Mouse (Mus musculus): ENCODE data around the gene Pou5f1.
"Not testable (repeated sequence)": the region's sequence is repeated elsewhere in the genome, so short reads cannot be mapped to it uniquely, and the experiment has no call there.

Gene Pou5f1

GRCm38 (mm10) chr17:35505776-35506175 is at the start of gene Pou5f1:
Pou5f1 (plus strand) TSS chr17:35506018.
- DNase-seq = no peak

DNA sequence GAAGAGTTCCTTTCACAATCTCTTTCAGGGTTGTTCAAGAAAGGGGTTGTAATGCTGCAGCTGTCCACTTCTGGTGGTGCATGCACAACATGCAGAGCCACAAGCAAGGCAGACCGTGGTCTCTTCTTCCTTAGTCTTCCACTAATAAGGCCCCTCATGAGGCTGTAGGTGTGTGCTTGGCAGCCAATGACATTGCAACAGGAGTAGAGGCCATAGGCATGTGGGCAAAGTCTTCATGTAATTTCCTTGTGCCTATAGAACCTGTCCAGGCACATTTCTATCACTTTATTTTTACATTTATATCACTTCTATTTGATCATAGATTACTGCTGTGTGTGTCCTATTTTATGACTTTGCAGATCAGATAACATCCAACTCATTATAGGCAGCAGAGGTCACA is 47.6 kb upstream of the Pou5f1 start:
- not testable (repeated sequence) for DNase-seq

GRCm38 (mm10) chr17:35460513-35461341 is 45.1 kb upstream of the Pou5f1 start:
- not testable (repeated sequence) for DNase-seq

- peak; percentile 54 to 61 for DNase-seq
These were observed 40.2 kb upstream of the Pou5f1 start for GRCm38 (mm10) chr17:35465651-35466050.

- DNase-seq = not testable (repeated sequence)
These were observed 36.9 kb upstream of the Pou5f1 start for GRCm38 (mm10) chr17:35468936-35469335.

DNA sequence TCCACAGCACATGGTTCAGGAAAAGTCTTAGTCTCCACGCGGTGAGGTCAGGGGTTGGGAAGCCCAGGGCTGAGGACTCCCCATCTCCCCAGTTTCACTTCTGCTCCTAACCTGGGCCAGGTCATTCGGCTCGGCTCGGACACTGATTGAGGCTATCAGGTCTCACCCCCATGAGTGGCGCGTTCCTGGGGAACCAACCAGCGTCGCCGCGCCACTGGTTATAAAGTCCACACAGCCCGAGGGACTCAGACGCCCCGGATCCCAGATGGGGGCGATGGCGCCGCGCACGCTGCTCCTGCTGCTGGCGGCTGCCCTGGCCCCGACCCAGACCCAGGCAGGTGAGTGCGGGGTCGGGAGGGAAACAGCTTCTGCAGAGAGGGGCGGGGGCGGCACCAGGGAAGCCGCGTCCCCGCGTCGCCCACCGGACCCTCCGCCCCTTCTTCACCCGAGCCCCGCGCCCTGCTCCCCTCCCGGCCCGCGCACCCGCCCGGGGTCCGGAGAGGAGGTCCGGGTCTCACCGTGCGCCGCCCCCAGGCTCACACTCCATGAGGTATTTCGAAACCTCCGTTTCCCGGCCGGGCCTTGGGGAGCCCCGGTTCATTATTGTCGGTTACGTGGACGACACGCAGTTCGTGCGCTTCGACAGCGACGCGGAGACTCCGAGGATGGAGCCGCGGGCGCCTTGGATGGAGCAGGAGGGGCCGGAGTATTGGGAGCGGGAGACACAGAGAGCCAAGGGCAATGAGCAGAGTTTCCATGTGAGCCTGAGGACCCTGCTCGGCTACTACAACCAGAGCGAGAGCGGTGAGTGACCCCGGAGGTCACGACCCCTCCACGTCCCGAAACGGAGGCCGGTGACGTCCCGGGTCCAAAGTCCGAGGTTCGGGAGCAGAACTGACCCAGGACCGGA is 35.7 kb upstream of the Pou5f1 start, which contains the start of gene H2-Q10:
Gene H2-Q10 (plus strand): TSS at position 248 of the 910 bp plus-strand sequence.
- DNase-seq = peak; percentile 20 to 30

- DNase-seq = peak; percentile 79 to 80
These were observed 21.8 kb upstream of the Pou5f1 start for GRCm38 (mm10) chr17:35484066-35484465.

GRCm38 (mm10) chr17:35485702-35486101 is 20.1 kb upstream of the Pou5f1 start:
- DNase-seq = no peak

- no peak for DNase-seq
These were observed 19.1 kb upstream of the Pou5f1 start for GRCm38 (mm10) chr17:35486726-35487125.

- DNase-seq = no peak
These were observed 17.8 kb upstream of the Pou5f1 start for GRCm38 (mm10) chr17:35488041-35488440.

- DNase-seq = no peak
These were observed 15.5 kb upstream of the Pou5f1 start for GRCm38 (mm10) chr17:35490320-35490719.

GRCm38 (mm10) chr17:35497124-35497523 is 8.7 kb upstream of the Pou5f1 start:
- no peak for DNase-seq

DNA sequence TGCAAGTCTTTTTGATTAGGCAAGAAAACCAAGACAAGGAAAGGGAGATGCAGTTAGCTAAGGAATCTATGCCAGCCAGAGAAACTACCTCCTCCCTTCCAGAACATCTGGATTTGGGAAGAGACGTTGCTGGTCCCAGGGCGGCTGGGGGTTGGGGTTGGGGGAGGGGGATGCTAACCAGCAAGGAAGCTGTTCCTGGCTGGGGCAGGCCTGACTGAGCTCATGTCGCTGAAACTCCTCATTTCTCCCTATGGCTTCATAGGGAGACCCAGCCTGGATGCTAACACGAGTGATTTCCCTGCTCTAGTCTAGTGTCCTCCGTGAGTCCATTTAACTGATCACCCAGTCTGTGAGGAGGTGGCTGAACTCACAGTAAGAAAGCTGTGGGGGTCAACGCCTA is 3.6 kb upstream of the Pou5f1 start:
- DNase-seq = no peak

GRCm38 (mm10) chr17:35502762-35503161 is 3.1 kb upstream of the Pou5f1 start:
- no peak for DNase-seq

DNA sequence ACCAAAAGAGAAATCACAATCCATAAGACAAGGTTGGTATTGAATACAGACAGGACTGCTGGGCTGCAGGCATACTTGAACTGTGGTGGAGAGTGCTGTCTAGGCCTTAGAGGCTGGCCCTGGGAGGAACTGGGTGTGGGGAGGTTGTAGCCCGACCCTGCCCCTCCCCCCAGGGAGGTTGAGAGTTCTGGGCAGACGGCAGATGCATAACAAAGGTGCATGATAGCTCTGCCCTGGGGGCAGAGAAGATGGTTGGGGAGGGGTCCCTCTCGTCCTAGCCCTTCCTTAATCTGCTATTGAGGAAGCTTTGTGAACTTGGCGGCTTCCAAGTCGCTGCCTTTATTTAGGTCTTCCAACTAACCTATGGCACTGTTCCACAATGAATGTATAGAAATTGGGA is 2.0 kb upstream of the Pou5f1 start:
- DNase-seq = no peak

DNA sequence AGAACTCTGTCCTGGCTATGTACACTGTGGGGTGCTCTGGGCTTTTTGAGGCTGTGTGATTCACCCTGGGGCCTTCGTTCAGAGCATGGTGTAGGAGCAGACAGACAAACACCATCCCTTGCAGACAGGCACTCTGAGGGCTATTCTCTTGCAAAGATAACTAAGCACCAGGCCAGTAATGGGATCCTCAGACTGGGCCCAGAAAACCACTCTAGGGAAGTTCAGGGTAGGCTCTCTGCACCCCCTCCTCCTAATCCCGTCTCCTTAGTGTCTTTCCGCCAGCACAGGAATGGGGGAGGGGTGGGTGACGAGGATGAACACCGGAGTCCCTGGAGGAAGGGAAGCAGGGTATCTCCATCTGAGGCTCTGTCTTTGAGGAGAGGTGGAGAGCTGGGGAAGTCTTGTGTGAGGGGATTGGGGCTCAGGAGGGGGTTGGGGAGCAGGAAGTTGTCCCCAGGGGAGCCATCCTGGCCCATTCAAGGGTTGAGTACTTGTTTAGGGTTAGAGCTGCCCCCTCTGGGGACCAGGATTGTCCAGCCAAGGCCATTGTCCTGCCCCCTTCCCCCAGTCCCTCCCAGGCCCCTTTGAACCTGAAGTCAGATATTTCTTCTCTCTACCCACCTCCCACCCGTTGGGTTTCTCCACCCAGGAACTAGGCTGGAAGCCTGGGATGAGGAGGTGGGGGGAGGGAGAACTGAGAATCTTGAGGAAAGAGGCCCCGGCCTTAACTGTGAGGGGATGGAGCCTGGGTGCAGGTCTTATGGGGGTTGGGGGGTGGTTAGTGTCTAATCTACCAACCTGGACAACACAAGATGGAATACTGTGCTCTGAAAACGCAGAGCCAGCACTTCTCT is 963 bp upstream of the Pou5f1 start:
- DNase-seq = no peak

DNA sequence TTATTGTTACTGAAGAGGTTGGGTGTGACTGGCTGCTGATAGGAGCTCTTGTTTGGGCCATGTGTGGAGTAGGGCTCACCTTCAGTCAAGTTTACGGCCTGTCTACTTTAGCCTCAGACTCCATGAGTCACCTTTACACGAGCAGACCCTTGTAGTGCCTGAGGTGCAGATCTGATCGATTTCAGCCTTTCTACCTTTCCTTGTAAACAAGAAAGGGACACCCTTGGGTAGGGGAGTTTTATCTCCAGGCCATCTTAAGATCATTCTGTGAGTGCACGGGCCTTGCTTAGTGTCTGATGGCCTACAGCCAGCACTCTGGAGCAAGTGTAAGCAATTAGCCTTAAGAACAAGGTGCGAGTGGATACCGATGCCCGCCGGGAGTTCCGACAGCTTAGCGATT is 1.1 kb downstream of the Pou5f1 start:
- no peak for DNase-seq

DNA sequence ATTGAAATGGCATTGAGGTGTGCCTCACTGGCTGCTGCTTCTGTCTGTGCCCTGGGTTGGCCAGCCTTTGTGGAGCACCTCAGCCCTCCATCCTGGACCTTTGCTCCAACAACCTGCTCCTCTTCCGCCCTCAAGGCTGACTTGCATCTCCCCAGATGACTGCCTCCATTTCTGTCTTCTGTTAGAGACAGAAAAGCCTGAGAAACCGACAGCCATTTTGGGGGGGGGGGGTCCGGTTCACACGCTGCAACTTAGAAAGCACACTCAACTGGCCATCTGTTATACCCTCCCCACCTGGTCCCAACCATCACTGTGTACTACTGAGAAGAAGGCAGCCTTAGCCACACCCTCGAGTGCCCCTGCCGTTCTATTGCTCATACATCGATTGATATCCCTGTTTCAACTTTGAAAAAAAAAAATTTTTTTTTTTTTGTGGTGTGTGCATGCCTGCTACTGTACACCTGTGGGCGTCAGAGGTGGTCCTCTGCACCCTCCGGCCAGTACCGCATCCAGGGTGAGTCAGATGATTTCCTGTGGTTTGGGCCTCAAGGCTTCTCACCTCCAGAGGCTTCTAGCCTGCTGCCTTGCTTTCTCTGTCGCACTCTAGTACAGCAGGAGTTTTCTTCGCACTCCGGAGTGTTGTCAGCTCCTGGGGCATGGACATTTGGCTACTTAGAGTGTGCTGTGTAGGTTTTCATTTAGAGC is 1.9 kb downstream of the Pou5f1 start:
- no peak for DNase-seq

- not testable (repeated sequence) for DNase-seq
These were observed 2.5 kb downstream of the Pou5f1 start for GRCm38 (mm10) chr17:35508279-35508678.

DNA sequence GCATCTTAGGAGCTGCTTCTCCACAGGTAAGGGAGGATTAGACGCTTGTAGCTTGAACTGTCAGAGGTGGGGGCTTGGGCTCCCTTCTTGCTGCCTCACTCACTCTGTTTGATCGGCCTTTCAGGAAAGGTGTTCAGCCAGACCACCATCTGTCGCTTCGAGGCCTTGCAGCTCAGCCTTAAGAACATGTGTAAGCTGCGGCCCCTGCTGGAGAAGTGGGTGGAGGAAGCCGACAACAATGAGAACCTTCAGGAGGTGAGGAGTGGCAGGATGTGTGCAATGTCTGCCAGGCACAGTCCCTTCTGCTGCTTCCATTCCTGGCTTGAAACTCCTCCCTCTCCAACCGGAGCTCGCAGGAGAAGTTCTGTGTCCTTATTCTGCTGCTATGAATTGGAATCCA is 3.5 kb downstream of the Pou5f1 start:
- DNase-seq = peak; percentile 71 to 75

DNA sequence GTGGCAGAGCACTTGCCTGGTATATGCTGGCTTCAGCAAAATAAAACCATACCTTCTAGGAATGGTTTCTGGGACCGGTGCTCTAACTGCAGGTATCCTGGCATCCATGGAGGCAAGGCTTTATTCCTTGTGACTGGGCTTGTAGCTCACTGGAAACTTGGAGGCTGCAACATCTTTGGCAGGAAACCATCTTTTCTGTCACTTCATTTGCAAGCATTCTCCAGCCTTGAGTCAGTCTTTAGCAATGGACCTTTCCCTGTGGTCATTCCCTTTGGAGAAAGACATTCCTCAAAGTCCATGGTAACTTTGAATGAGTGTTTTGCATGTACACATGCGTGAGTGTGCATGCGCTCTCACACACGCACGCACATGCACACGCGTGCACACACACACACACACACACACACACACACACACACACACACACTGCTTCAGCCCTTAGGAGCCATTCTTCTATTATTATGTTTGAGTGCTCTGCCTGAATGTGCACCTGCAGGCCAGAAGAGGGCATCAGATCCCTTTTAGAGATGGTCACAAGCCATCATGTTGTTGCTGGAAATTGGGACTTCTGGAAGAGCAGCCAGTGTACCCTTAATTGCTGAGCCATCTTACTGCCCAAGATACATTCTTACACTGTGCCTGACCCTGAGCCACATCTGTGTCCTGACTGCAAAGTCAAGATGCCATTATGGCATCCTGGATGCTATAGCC is 7.3 kb downstream of the Pou5f1 start:
- peak in 1 of 2 experiments; percentile 22 for DNase-seq
